Mouse (Mus musculus): ENCODE results near the gene Nav2.
A peak's percentile ranks its signal among the peaks of the same experiment; 100 is the strongest.

DNA sequence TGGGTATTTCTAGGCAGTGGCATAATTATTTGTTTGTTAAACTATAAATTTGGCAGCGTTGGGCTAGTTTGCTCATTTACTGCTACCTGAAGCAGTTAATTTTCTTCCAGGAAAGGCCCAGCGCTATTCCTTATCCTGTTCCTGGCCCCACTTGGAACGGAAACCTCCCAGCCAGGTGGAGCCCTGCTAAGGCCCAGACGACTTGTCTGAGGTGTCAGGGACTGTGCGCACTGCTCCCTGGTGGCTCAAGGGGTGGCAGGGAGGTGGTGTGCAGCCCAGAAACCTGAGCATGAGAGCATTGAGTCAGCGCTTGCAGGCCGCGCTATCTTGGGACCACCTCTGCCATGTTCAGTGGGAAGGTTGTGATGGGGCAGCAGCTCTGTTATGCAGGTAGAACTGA, 367.6 kb downstream of the Nav2 start:
- 0 out of 2 replicates have a peak, but pooled peaks have one; percentile 19 for TF ChIP-seq CTCF (IDR thresholded peaks at IDR 0.05)
- TF ChIP-seq EP300 (IDR thresholded peaks at IDR 0.05): no peak

Measured in lung, postnatal 0 days (tissue).